Mouse (Mus musculus): ENCODE results near the gene Pced1a. TPM values are rescaled to one million over a fixed set of nuclear protein-coding genes. Genes with fewer than 3 reads are reported as not detected.
"Not testable (repeated sequence)": the region's sequence is repeated elsewhere in the genome, so short reads cannot be mapped to it uniquely, and the experiment has no call there.

The Pced1a gene
- polyA plus RNA-seq, 1 experiment from 2014 or later: 12.0 TPM

DNA sequence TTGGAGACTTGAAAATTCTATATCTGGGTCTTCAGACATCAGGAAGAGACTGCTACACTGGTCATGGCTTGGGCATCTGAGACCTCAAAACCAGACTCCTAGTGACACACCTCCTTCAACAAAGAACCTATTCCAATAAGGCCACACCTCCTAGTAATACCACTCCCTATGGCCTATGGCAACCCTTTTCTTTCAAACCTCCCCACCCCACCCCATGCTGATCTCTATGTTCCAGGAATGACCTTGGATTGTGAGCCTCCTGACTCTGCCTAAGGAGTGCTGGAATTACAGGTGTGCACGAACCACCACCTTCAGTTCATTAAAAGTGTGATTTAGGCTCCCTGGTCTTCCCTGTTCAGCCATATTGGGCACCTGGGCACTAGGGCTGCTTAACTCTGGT, 24.5 kb downstream of the Pced1a start:
- Histone ChIP-seq H3K9me3 (no peaks in the 10 kb centered on the region), H3K4me3 (no peak overlapping the region), H3K4me2 (no peak overlapping the region), H3K9ac (no peak overlapping the region), H3K36me3 (0 out of 2 replicates have a peak, but pooled peaks cover 4% of the 10 kb centered on the region), H3K27ac (no peak overlapping the region), H3K27me3 (peaks cover 22% of the 10 kb centered on the region), H3K4me1 (replicated peaks) (peaks cover 20% of the 10 kb centered on the region)
- no peak for ATAC-seq (ENCODE audit: low FRiP score)
- 92% methylated on average over 1 of the region's 1 CpGs for WGBS

GRCm38 (mm10) chr2:130398091-130398490, 26.4 kb downstream of the Pced1a start:
- Histone ChIP-seq H3K27ac (no peak overlapping the region), H3K27me3 (peaks cover 22% of the 10 kb centered on the region), H3K4me3 (peak overlapping the region; percentile 53), H3K4me1 (replicated peaks) (peaks cover 20% of the 10 kb centered on the region), H3K4me2 (peak overlapping the region; percentile 90), H3K9me3 (no peaks in the 10 kb centered on the region), H3K9ac (peak overlapping the region; percentile 79; the same call in 1 of the 2 replicates), H3K36me3 (peaks cover 15% of the 10 kb centered on the region)
- 15% methylated on average over 14 of the region's 14 CpGs for WGBS
- ATAC-seq (ENCODE audit: low FRiP score): no peak

DNA sequence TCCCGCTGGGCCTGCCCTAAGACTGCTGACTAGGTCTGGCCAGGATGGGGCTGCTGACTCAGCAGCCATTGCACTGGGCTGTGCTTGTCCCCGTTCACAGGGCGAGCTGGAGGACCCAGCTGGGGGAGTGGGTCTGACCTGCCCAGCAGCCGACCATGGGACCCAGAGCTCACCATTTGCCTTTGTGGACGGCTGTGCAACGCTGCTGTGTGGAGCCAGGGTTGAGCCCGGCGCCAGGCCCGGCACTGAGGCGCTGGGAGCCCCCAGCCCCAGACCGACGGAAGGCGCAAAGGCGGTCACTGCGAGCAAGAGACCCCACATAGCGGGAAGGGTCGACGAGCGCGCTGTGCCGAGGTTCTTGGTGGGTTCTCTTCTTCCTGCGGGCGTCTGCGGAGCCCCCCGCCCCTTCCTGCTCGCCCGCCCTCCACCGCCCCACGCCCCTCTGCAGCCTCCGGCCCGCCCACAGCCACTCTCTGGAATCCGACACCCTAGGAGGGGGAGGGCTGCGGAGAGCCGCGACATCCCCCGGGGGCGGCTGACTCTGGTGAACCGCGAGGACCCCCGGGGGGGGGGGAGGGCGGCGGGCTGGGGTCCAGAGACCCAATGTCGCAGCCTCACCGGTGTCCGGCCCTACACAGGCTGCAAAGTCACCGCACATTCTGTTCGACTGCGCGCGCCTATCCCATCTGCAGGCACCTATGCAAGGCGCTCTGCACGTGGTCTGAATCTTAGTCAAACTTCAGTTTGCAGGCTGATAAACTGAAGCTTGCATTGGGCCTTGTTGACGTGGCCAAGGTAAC, 27.1 kb downstream of the Pced1a start, which contains the start of gene Cpxm1:
Gene Cpxm1 (minus strand): TSS at position 389 of the 800 bp plus-strand sequence.
- Histone ChIP-seq H3K9ac (peak within 1 kb of the TSS; percentile 79), H3K4me3 (peak within 1 kb of the TSS; percentile 53), H3K27ac (peak within 1 kb of the TSS; percentile 23; the same call in 1 of the 2 replicates), H3K4me2 (peak within 1 kb of the TSS; percentile 90), H3K4me1 (replicated peaks) (peaks cover 20% of the 10 kb centered on the region), H3K9me3 (no peaks in the 10 kb centered on the region), H3K36me3 (peaks cover 18% of the 10 kb centered on the region), H3K27me3 (peaks cover 18% of the 10 kb centered on the region)
- under 1% methylated on average over 35 of the region's 53 CpGs for WGBS
- peak; percentile 90 for ATAC-seq (ENCODE audit: low FRiP score)

DNA sequence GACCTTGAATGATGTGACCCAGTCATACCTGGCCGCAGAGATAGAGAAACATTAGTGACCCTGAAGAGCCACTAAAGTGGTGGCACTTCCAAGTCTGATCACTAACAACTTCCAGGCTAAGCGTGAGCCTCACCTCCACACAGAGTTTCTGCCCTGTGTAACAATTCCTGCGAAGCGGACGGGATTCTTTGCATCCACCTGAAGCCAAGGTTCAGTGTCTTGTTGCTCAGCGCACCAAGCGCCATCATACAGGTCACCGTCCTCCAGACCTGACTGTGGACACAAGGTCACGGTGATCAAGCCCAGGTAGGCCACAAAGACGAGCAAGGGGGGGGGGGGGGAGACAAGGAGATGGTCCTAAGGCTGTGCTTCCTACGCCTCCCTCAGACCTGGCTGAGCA, 28.8 kb downstream of the Pced1a start:
- no peak overlapping the region for H3K27ac ChIP-seq

GRCm38 (mm10) chr2:130392836-130393235, 31.7 kb downstream of the Pced1a start:
- Histone ChIP-seq H3K9ac (no peak overlapping the region), H3K4me2 (no peak overlapping the region), H3K9me3 (no peaks in the 10 kb centered on the region), H3K27me3 (peaks cover 4% of the 10 kb centered on the region), H3K4me3 (no peak overlapping the region), H3K4me1 (replicated peaks) (peaks cover 16% of the 10 kb centered on the region), H3K27ac (no peak overlapping the region), H3K36me3 (peaks cover 28% of the 10 kb centered on the region)
- WGBS: 84% methylated on average over 3 of the region's 3 CpGs
- ATAC-seq (ENCODE audit: low FRiP score): no peak

More for the DNA sequence above, 28.8 kb downstream of the Pced1a start:
- no peak for ATAC-seq (ENCODE audit: low FRiP score)
- Histone ChIP-seq H3K4me3 (no peak overlapping the region), H3K9ac (no peak overlapping the region), H3K9me3 (no peaks in the 10 kb centered on the region), H3K27me3 (peaks cover 18% of the 10 kb centered on the region), H3K36me3 (peaks cover 24% of the 10 kb centered on the region), H3K4me2 (no peak overlapping the region), H3K4me1 (replicated peaks) (peaks cover 20% of the 10 kb centered on the region)
- WGBS: 97% methylated on average over 11 of the region's 11 CpGs

GRCm38 (mm10) chr2:130390993-130391625, 33.4 kb downstream of the Pced1a start:
- peaks cover 28% of the 10 kb centered on the region for H3K36me3 ChIP-seq
- WGBS: 84% methylated on average over 11 of the region's 11 CpGs
- no peaks in the 10 kb centered on the region for H3K4me1 ChIP-seq (replicated peaks)
- no peak overlapping the region for H3K4me3 ChIP-seq
- H3K9ac ChIP-seq: no peak overlapping the region
- ATAC-seq (ENCODE audit: low FRiP score): no peak
- H3K9me3 ChIP-seq: no peaks in the 10 kb centered on the region
- H3K27ac ChIP-seq: no peak overlapping the region
- H3K4me2 ChIP-seq: no peak overlapping the region
- peaks cover 4% of the 10 kb centered on the region; the same call in 1 of the 2 replicates for H3K27me3 ChIP-seq

DNA sequence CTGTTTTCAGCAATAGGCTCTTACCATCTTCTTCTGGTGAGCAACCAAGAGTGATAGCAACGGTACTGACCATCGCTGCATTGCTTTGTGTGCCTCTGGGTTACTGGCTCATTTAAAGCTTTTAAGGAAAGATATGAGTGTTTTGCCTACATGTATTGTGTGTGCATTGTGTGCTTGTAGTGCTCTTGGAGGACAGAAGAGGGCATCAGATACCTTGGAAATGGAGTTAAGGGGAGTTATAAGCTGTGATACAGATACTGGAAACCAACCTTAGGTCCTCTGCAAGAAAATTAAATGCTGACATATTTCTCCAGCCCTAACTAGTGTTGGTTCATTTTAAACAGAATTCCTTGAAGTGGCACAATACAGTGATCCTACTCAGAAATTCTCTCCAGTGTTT, 35.7 kb downstream of the Pced1a start:
- ATAC-seq (ENCODE audit: low FRiP score): no peak
- no peak overlapping the region for H3K27ac ChIP-seq
- 76% methylated on average over 2 of the region's 2 CpGs for WGBS

DNA sequence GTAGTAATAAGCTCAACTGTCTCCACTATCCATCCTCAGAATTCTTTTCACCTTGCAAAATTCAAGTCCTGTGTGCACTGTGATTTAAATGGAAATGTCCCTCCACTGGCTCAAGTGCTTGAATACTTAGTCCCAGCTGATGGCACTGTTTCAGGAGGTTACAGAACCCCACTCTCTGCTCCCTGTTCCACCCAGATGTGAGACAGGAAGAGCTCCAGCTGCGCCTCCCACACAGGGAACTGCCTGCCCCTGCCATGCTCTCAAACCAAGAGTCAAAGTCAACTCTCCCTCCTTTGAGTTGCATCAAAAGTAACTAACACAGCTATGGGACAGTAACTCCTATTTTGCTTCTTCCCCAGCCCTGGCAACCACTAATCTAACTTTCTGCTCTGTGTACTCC, 38.3 kb downstream of the Pced1a start:
- Histone ChIP-seq H3K27me3 (peaks cover 7% of the 10 kb centered on the region), H3K4me2 (no peak overlapping the region), H3K9me3 (no peaks in the 10 kb centered on the region), H3K27ac (no peak overlapping the region), H3K4me1 (replicated peaks) (no peaks in the 10 kb centered on the region), H3K4me3 (no peak overlapping the region), H3K36me3 (peaks cover 8% of the 10 kb centered on the region), H3K9ac (no peak overlapping the region)
- ATAC-seq (ENCODE audit: low FRiP score): no peak
- 77% methylated on average over 1 of the region's 1 CpGs for WGBS

More for the DNA sequence above, 35.7 kb downstream of the Pced1a start:
- Histone ChIP-seq H3K9me3 (no peaks in the 10 kb centered on the region), H3K27me3 (peaks cover 7% of the 10 kb centered on the region), H3K4me1 (replicated peaks) (no peaks in the 10 kb centered on the region), H3K4me3 (no peak overlapping the region), H3K36me3 (peaks cover 21% of the 10 kb centered on the region), H3K9ac (no peak overlapping the region), H3K4me2 (no peak overlapping the region)

- Histone ChIP-seq H3K4me2 (no peak overlapping the region), H3K4me1 (replicated peaks) (no peaks in the 10 kb centered on the region), H3K36me3 (no peaks in the 10 kb centered on the region), H3K9me3 (no peaks in the 10 kb centered on the region), H3K9ac (no peak overlapping the region), H3K27me3 (peaks cover 10% of the 10 kb centered on the region), H3K27ac (no peak overlapping the region), H3K4me3 (no peak overlapping the region)
- whole genome bisulfite sequencing: 72% methylated on average over 6 of the region's 6 CpGs
- no peak for ATAC-seq (ENCODE audit: low FRiP score)
Measured at GRCm38 (mm10) chr2:130383895-130384294, 40.6 kb downstream of the Pced1a start.

- 55% methylated on average over 3 of the region's 3 CpGs for WGBS
- Histone ChIP-seq H3K4me2 (no peak overlapping the region), H3K27me3 (peaks cover 10% of the 10 kb centered on the region), H3K27ac (no peak overlapping the region), H3K4me1 (replicated peaks) (no peaks in the 10 kb centered on the region), H3K4me3 (no peak overlapping the region), H3K36me3 (no peaks in the 10 kb centered on the region), H3K9me3 (no peaks in the 10 kb centered on the region), H3K9ac (no peak overlapping the region)
- ATAC-seq (ENCODE audit: low FRiP score): no peak
Measured at GRCm38 (mm10) chr2:130383205-130383604, 41.3 kb downstream of the Pced1a start.

DNA sequence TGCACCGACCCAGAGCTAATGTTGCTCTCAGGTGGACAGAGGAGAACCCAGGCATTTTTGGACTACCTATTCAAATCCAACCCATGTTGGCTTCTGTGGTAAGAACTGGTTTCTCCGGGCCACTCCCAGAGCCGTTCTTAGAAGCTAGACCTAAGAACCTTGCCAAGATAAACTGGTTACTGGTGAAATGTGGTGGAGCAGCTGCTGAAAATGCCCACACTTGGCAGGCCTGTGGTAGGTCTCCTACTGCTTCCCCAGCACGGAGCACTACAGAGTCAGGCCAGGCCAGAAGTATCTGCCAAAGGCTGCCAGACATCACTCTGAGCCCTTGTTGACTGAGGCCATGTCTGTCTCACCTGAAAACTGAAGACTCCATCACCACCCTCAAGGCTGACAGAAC, 49.5 kb downstream of the Pced1a start:
- 85% methylated on average over 4 of the region's 4 CpGs for WGBS
- Histone ChIP-seq H3K4me2 (no peak overlapping the region), H3K9me3 (no peaks in the 10 kb centered on the region), H3K36me3 (no peaks in the 10 kb centered on the region), H3K9ac (no peak overlapping the region), H3K4me1 (replicated peaks) (no peaks in the 10 kb centered on the region), H3K27me3 (peaks cover 15% of the 10 kb centered on the region; the same call in 1 of the 2 replicates), H3K4me3 (no peak overlapping the region), H3K27ac (no peak overlapping the region)
- ATAC-seq (ENCODE audit: low FRiP score): no peak

DNA sequence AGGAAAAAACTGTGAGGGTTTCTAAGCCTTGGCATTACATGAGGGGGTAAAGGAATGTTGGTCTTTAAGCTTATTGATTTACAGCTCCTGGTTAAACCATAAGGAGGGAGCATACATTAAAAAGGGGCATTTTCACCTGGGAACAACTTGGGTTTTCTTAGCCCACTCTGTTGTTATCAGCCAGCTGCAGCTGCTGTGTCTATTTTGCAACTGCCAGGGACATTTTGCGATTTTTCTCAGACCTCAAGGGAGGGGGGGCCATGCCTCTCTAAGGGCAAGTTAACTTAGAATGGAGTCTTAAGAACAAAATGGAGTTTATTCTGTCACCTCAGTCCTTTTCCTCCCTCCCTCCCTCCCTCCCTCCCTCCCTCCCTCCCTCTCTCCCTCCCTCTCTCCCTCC, 51.5 kb downstream of the Pced1a start:
- not testable (repeated sequence) for H3K4me1 ChIP-seq (replicated peaks); H3K36me3 ChIP-seq; H3K4me3 ChIP-seq; H3K4me2 ChIP-seq; H3K27ac ChIP-seq; H3K9me3 ChIP-seq; H3K9ac ChIP-seq; ATAC-seq (ENCODE audit: low FRiP score)
- whole genome bisulfite sequencing: 67% methylated on average over 1 of the region's 1 CpGs
- H3K27me3 ChIP-seq: peaks cover 13% of the 10 kb centered on the region; the same call in 1 of the 2 replicates
